Mouse (Mus musculus): ENCODE measurements around the gene Clock.

GRCm38 (mm10) chr5:76285699-76286098, 18.9 kb downstream of the Clock start:
- TF ChIP-seq CTCF (IDR thresholded peaks at IDR 0.05; ENCODE audit: insufficient read depth, low read length) (no peak), POLR2A (IDR thresholded peaks at IDR 0.05; ENCODE audit: borderline replicate concordance, extremely low read depth, low read depth, low read length) (no peak)
